Mouse (Mus musculus): ENCODE measurements around the gene Mdm2. TPM values are rescaled to one million over a fixed set of nuclear protein-coding genes. Genes with fewer than 3 reads are reported as not detected.
A peak's percentile ranks its signal among the peaks of the same experiment; 100 is the strongest.
"Not testable (repeated sequence)": the region's sequence is repeated elsewhere in the genome, so short reads cannot be mapped to it uniquely, and the experiment has no call there.

Gene Mdm2
- polyA plus RNA-seq, 1 experiment from 2014 or later = 63.1 TPM

DNA sequence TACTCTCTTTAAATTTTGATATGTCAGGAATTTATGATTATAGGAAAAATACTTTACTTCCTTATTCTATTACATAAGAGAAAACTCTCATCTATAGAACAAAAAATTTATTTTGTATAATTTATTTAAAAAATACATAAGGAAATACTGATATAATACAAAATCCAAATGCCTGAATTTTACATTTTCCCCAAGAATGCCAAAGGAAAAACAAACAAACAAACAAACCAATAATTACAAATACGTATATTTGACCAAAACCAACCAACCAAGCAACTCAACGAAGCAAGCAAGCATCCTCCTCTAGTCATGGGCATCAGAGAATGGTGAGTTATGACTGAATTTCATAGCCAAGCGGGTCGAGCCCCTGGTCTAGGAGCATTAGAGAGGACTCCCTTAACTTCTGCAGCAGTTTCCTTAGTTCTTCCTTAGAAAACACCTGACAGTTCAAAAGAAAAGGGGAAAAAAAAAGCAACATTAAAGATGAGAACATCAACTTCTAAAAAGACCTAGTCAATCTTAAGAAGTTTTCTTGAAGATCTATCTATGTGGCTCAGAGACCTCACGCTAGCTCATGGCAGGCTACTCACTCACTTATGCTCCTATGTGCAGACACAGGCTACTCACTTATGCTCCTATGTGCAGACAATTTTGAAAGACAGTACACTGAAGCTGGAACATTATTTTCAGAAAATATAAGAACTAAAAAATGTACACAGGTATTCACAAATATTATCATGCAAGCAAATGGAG, 40.1 kb upstream of the Mdm2 start:
- Histone ChIP-seq H3K27me3 (ENCODE audit: control insufficient read depth, insufficient read depth, low read length) (no peaks in the 10 kb centered on the region), H3K4me1 (ENCODE audit: control insufficient read depth, insufficient read depth, low read length) (no peaks in the 10 kb centered on the region), H3K4me2 (ENCODE audit: low read depth, severe bottlenecking) (no peak overlapping the region), H3K4me3 (ENCODE audit: low read depth, low read length) (no peak overlapping the region), H3K9me3 (ENCODE audit: control insufficient read depth, low read length) (no peaks in the 10 kb centered on the region), H3K27ac (replicated peaks; ENCODE audit: low read depth, low read length) (no peak overlapping the region), H3K36me3 (ENCODE audit: control insufficient read depth, insufficient read depth, low read length) (peaks cover 21% of the 10 kb centered on the region), H3K9ac (ENCODE audit: low read length) (no peak overlapping the region)
- 96% methylated on average over 5 of the region's 5 CpGs for WGBS
- DNase-seq (ENCODE audit: low spot score) = no peak
- no peak for ATAC-seq (ENCODE audit: insufficient number of reproducible peaks, low FRiP score, low TSS enrichment, low read depth)

DNA sequence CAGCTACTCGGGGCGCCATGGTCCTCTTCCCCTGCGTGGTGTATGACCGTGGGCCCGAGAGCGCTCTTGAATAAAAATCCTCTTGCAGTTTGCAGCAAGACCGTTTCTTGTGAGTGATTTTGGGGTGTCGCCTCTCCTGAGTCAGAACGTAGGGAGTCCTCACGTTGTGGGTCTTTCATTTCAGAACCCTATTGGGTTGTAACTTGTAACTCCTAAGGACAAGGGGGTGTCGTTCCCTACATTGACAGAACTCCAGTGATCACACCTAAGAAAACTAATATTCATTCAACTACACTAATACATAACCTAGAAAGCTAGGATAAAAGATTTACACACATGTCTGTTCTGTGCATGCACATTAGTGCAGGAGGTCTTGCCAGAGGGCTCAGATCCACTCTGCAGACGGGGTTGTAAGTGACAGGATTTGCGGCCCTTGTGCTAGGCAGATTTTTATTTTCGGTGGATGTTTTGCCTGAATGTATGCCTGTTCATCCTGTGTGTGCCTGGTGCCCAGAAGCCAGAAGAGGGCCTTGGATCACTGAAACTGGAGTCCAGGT, 39.3 kb upstream of the Mdm2 start:
- Histone ChIP-seq H3K4me1 (ENCODE audit: control insufficient read depth, insufficient read depth, low read length) (no peaks in the 10 kb centered on the region; the same call in 1 of the 2 replicates), H3K27me3 (ENCODE audit: control insufficient read depth, insufficient read depth, low read length) (no peaks in the 10 kb centered on the region), H3K9ac (ENCODE audit: low read length) (no peak overlapping the region), H3K9me3 (ENCODE audit: control insufficient read depth, low read length) (no peaks in the 10 kb centered on the region), H3K27ac (replicated peaks; ENCODE audit: low read depth, low read length) (no peak overlapping the region), H3K36me3 (ENCODE audit: control insufficient read depth, insufficient read depth, low read length) (peaks cover 19% of the 10 kb centered on the region), H3K4me3 (ENCODE audit: low read depth, low read length) (no peak overlapping the region), H3K4me2 (ENCODE audit: low read depth, severe bottlenecking) (no peak overlapping the region)
- WGBS = 95% methylated on average over 14 of the region's 14 CpGs
- ATAC-seq (ENCODE audit: insufficient number of reproducible peaks, low FRiP score, low TSS enrichment, low read depth) (no peak), DNase-seq (ENCODE audit: low spot score) (no peak)

DNA sequence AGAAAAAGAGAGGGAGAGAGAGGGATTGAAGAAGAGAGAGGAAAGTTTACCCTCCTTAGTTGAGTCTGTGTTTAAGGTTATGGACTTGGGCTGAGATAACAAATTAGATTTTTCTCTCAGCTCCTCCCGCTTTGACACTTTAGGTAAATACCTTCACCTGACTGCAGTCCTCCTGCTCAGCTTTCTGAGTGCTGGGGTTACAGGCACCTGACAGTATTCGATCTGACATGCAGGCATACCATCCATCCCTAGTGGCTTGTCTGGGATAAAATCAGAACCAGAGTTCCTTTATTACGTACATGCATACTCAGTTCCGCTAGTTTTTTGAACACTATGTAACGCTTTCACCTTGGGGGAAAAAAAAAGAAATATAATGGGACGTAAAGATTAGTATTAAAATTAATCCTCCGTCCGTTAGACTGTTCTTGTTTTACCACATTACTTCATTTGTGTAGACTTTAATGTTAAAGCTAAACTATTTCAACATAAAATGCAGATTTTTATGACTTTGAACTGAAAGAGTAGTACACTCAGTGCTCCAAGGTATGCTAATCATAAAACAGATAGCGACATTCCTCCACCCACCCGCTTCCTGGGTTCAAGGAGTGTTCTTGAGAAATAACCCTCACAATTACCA, 38.6 kb upstream of the Mdm2 start:
- no peaks in the 10 kb centered on the region; the same call in 1 of the 2 replicates for H3K4me1 ChIP-seq (ENCODE audit: control insufficient read depth, insufficient read depth, low read length)
- no peak overlapping the region for H3K27ac ChIP-seq (replicated peaks; ENCODE audit: low read depth, low read length)
- H3K4me2 ChIP-seq (ENCODE audit: low read depth, severe bottlenecking) = no peak overlapping the region
- no peak overlapping the region for H3K9ac ChIP-seq (ENCODE audit: low read length)
- H3K4me3 ChIP-seq (ENCODE audit: low read depth, low read length) = no peak overlapping the region
- H3K27me3 ChIP-seq (ENCODE audit: control insufficient read depth, insufficient read depth, low read length) = no peaks in the 10 kb centered on the region
- WGBS = 96% methylated on average over 10 of the region's 10 CpGs
- ATAC-seq (ENCODE audit: insufficient number of reproducible peaks, low FRiP score, low TSS enrichment, low read depth) = no peak
- H3K9me3 ChIP-seq (ENCODE audit: control insufficient read depth, low read length) = no peaks in the 10 kb centered on the region
- H3K36me3 ChIP-seq (ENCODE audit: control insufficient read depth, insufficient read depth, low read length) = peaks cover 18% of the 10 kb centered on the region
- DNase-seq (ENCODE audit: low spot score) = no peak

- 89% methylated on average over 10 of the region's 10 CpGs for WGBS
- ATAC-seq (ENCODE audit: insufficient number of reproducible peaks, low FRiP score, low TSS enrichment, low read depth) = no peak
- Histone ChIP-seq H3K4me2 (ENCODE audit: low read depth, severe bottlenecking) (no peak overlapping the region), H3K36me3 (ENCODE audit: control insufficient read depth, insufficient read depth, low read length) (peaks cover 18% of the 10 kb centered on the region), H3K9me3 (ENCODE audit: control insufficient read depth, low read length) (no peaks in the 10 kb centered on the region), H3K9ac (ENCODE audit: low read length) (no peak overlapping the region), H3K4me3 (ENCODE audit: low read depth, low read length) (no peak overlapping the region), H3K27me3 (ENCODE audit: control insufficient read depth, insufficient read depth, low read length) (no peaks in the 10 kb centered on the region), H3K27ac (replicated peaks; ENCODE audit: low read depth, low read length) (no peak overlapping the region), H3K4me1 (ENCODE audit: control insufficient read depth, insufficient read depth, low read length) (no peaks in the 10 kb centered on the region; the same call in 1 of the 2 replicates)
- no peak for DNase-seq (ENCODE audit: low spot score)
These were observed 37.9 kb upstream of the Mdm2 start for GRCm38 (mm10) chr10:117748276-117749049.

GRCm38 (mm10) chr10:117747711-117748110, 37.2 kb upstream of the Mdm2 start:
- Histone ChIP-seq H3K27me3 (ENCODE audit: control insufficient read depth, insufficient read depth, low read length) (no peaks in the 10 kb centered on the region), H3K27ac (replicated peaks; ENCODE audit: low read depth, low read length) (no peak overlapping the region), H3K9ac (ENCODE audit: low read length) (no peak overlapping the region), H3K36me3 (ENCODE audit: control insufficient read depth, insufficient read depth, low read length) (peaks cover 18% of the 10 kb centered on the region), H3K9me3 (ENCODE audit: control insufficient read depth, low read length) (no peaks in the 10 kb centered on the region), H3K4me2 (ENCODE audit: low read depth, severe bottlenecking) (no peak overlapping the region), H3K4me1 (ENCODE audit: control insufficient read depth, insufficient read depth, low read length) (no peaks in the 10 kb centered on the region; the same call in 1 of the 2 replicates), H3K4me3 (ENCODE audit: low read depth, low read length) (no peak overlapping the region)
- 92% methylated on average over 7 of the region's 7 CpGs for WGBS
- no peak for DNase-seq (ENCODE audit: low spot score)
- ATAC-seq (ENCODE audit: insufficient number of reproducible peaks, low FRiP score, low TSS enrichment, low read depth) = no peak

- 15% methylated on average over 46 of the region's 46 CpGs for WGBS
- Histone ChIP-seq H3K27me3 (ENCODE audit: control insufficient read depth, insufficient read depth, low read length) (no peaks in the 10 kb centered on the region), H3K9me3 (ENCODE audit: control insufficient read depth, low read length) (no peaks in the 10 kb centered on the region), H3K4me1 (ENCODE audit: control insufficient read depth, insufficient read depth, low read length) (no peaks in the 10 kb centered on the region; the same call in 1 of the 2 replicates), H3K4me3 (ENCODE audit: low read depth, low read length) (peak within 1 kb of the TSS; percentile 50), H3K9ac (ENCODE audit: low read length) (peak within 1 kb of the TSS; percentile 55), H3K36me3 (ENCODE audit: control insufficient read depth, insufficient read depth, low read length) (peaks cover 16% of the 10 kb centered on the region), H3K27ac (replicated peaks; ENCODE audit: low read depth, low read length) (no peak within 1 kb of the TSS), H3K4me2 (ENCODE audit: low read depth, severe bottlenecking) (peak within 1 kb of the TSS; percentile 86)
- peak; percentile 94 for DNase-seq (ENCODE audit: low spot score)
- ATAC-seq (ENCODE audit: insufficient number of reproducible peaks, low FRiP score, low TSS enrichment, low read depth) = peak; percentile 95
These were observed 35.8 kb upstream of the Mdm2 start, which contains the start of gene Slc35e3 for GRCm38 (mm10) chr10:117746297-117746883. Gene Slc35e3 (minus strand): TSS chr10:117746365.

GRCm38 (mm10) chr10:117745570-117746296, 35.2 kb upstream of the Mdm2 start:
- under 1% methylated on average over 19 of the region's 46 CpGs for WGBS
- Histone ChIP-seq H3K9ac (ENCODE audit: low read length) (peak overlapping the region; percentile 55), H3K4me3 (ENCODE audit: low read depth, low read length) (peak overlapping the region; percentile 50), H3K4me2 (ENCODE audit: low read depth, severe bottlenecking) (peak overlapping the region; percentile 86)
- DNase-seq (ENCODE audit: low spot score) (peak; percentile 52), ATAC-seq (ENCODE audit: insufficient number of reproducible peaks, low FRiP score, low TSS enrichment, low read depth) (peak; percentile 53; the same call in 1 of the 2 replicates)
- not testable (repeated sequence) for H3K27me3 ChIP-seq (ENCODE audit: control insufficient read depth, insufficient read depth, low read length); H3K4me1 ChIP-seq (ENCODE audit: control insufficient read depth, insufficient read depth, low read length); H3K9me3 ChIP-seq (ENCODE audit: control insufficient read depth, low read length); H3K36me3 ChIP-seq (ENCODE audit: control insufficient read depth, insufficient read depth, low read length); H3K27ac ChIP-seq (replicated peaks; ENCODE audit: low read depth, low read length)
